Mouse (Mus musculus) brain, embryonic 14.5 days (tissue): ENCODE measurements around the gene Ppm1k.

Source experiments
- CTCF ChIP-seq: fragments of 200-500 bp; IDR thresholded peaks from 2 replicates; pipeline ENCODE4 v1.5.1; 2012; ENCODE audit warnings: inconsistent platforms, mild to moderate bottlenecking, moderate library complexity, borderline replicate concordance; ENCODE audit not compliant: insufficient read depth, insufficient read length; ENCODE audit errors: extremely low read depth
- POLR2A ChIP-seq: fragments of 200-500 bp; IDR thresholded peaks from 2 replicates; pipeline ENCODE4 v1.6.1; 2012; ENCODE audit warnings: mild to moderate bottlenecking, inconsistent platforms, borderline replicate concordance; ENCODE audit not compliant: poor library complexity, insufficient read depth, insufficient read length, severe bottlenecking; ENCODE audit errors: extremely low read depth

DNA sequence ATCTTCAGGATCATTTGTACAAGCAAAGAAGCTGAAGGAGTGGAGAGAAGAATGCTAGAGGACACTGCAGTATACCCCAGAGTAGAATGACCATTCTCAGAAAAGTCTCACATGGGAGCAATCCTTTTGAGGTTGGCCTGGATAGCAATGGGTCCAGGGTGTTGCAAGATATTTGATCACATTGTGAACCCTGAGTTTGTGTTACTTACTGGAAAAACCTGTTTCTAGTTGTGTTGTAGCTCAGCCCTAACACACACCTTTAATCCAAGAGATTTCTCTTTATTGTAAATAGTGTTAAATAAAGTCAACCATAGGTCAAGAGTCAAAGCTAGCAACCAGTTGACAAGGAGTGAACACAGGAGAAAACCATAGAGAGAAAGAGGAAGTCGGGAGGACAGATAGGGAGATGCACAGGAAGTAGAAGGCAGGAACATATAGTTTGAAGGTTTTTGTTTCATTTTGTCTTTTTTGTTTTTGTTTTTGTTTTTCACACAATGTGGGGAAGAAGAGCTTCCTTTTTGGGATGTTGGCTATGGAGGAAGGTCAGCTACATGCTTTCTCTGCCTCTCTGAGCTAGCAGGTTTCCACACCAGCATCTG lies 6.6 kb upstream of the Ppm1k start:
- no peak for TF ChIP-seq CTCF
- no peak for TF ChIP-seq POLR2A
